Mouse (Mus musculus) mature B cell (primary cell): ENCODE results near the gene Pcsk4.

Experiments used
- in situ Hi-C: fragments of 300-500 bp; cut with MboI; formaldehyde crosslinking; loops from 2 replicates; pipeline ENCODE4 v1.14.3; 2019

The Pcsk4 gene

GRCm38 (mm10) chr10:80298571-80299281 is 30.6 kb downstream of the Pcsk4 start:
- in situ Hi-C loops: no loop called here

GRCm38 (mm10) chr10:80297526-80298133 is 31.7 kb downstream of the Pcsk4 start:
- in situ Hi-C loops: no loop called here

GRCm38 (mm10) chr10:80296824-80297223 is 32.5 kb downstream of the Pcsk4 start:
- in situ Hi-C loops: no loop called here

- in situ Hi-C loops: no loop called here
These were observed 33.5 kb downstream of the Pcsk4 start, which contains the start of gene Apc2 for GRCm38 (mm10) chr10:80295618-80296425. TSS of gene Apc2 (plus strand) at chr10:80295977.

- in situ Hi-C loops: no loop called here
These were observed 34.5 kb downstream of the Pcsk4 start for GRCm38 (mm10) chr10:80294788-80295303.

GRCm38 (mm10) chr10:80294311-80294710 is 35.0 kb downstream of the Pcsk4 start:
- in situ Hi-C loops: no loop called here

GRCm38 (mm10) chr10:80293325-80293724 is 36.0 kb downstream of the Pcsk4 start:
- in situ Hi-C loops: no loop called here

- in situ Hi-C loops: no loop called here
These were observed 36.8 kb downstream of the Pcsk4 start, which contains the start of gene Rps15 for GRCm38 (mm10) chr10:80292251-80293146. TSS of gene Rps15 (plus strand) at chr10:80292453.

GRCm38 (mm10) chr10:80288657-80289056 is 40.6 kb downstream of the Pcsk4 start:
- in situ Hi-C loops: no loop called here

GRCm38 (mm10) chr10:80288097-80288496 is 41.2 kb downstream of the Pcsk4 start:
- in situ Hi-C loops: no loop called here

- in situ Hi-C loops: no loop called here
These were observed 43.9 kb downstream of the Pcsk4 start for GRCm38 (mm10) chr10:80285222-80286070.

GRCm38 (mm10) chr10:80282481-80283441 is 46.5 kb downstream of the Pcsk4 start:
- in situ Hi-C loops: no loop called here

- in situ Hi-C loops: no loop called here
These were observed 47.4 kb downstream of the Pcsk4 start for GRCm38 (mm10) chr10:80281921-80282371.

GRCm38 (mm10) chr10:80281304-80281703 is 48.0 kb downstream of the Pcsk4 start:
- in situ Hi-C loops: no loop called here

GRCm38 (mm10) chr10:80279273-80279672 is 50.0 kb downstream of the Pcsk4 start:
- in situ Hi-C loops: no loop called here

- in situ Hi-C loops: no loop called here
These were observed 50.9 kb downstream of the Pcsk4 start for GRCm38 (mm10) chr10:80278390-80278789.

GRCm38 (mm10) chr10:80276238-80276637 is 53.1 kb downstream of the Pcsk4 start:
- in situ Hi-C loops: no loop called here

- in situ Hi-C loops: no loop called here
These were observed 55.5 kb downstream of the Pcsk4 start for GRCm38 (mm10) chr10:80273847-80274246.
